ENCODE assay signal across 8 mouse cellular contexts in the genomic region with DNA sequence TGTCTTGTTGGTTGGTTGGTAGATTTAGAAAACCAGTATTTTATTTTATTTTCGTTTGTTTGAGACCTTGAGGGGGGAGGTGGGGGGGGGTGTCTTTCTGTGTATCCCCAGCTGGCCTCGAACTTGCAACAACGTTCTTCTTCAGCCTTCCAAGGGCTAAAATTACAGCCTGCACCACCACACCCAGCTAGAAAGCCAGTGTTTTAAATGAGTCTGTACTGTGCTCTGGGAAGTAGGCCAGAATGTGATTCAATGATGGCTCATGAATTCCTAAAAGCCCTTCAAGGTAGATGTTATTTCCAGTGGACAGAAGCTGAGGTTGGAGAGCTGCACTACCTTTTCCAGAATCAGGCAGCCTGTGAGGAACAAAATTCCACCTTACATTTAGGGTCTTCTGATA. TPM values are rescaled to one million over a fixed set of nuclear protein-coding genes. Genes with fewer than 3 reads are reported as not detected.
DNase-seq lines count a peak whose midpoint lies in the region; ATAC-seq and TF ChIP-seq lines count a peak whose summit lies in the region.

No protein-coding gene starts in this region.

- peaks cover 12% of the 10 kb centered on the region for H3K36me3 ChIP-seq in heart, embryonic 12.5 days
- peaks cover 10% of the 10 kb centered on the region for H3K36me3 ChIP-seq in limb, embryonic 14.5 days (ENCODE audit: control insufficient read depth, insufficient read depth, low read length)
- H3K36me3 ChIP-seq in kidney, embryonic 14.5 days (ENCODE audit: control insufficient read depth, insufficient read depth, low read length), result peaks cover 4% of the 10 kb centered on the region; the same call in 1 of the 2 replicates

- H3K4me1 ChIP-seq in heart, embryonic 12.5 days (replicated peaks), result peaks cover 36% of the 10 kb centered on the region
- H3K4me1 ChIP-seq in limb, embryonic 14.5 days (ENCODE audit: control insufficient read depth, insufficient read depth, low read length), result peaks cover 23% of the 10 kb centered on the region
- H3K4me1 ChIP-seq in kidney, embryonic 14.5 days (ENCODE audit: control insufficient read depth, insufficient read depth, low read length), result peaks cover 25% of the 10 kb centered on the region; the same call in 1 of the 2 replicates

- ATAC-seq in heart, embryonic 12.5 days (ENCODE audit: insufficient number of reproducible peaks, low FRiP score), result no peak
- no peak for ATAC-seq in limb, embryonic 14.5 days (ENCODE audit: low FRiP score, low read depth)
- no peak for ATAC-seq in kidney, embryonic 14.5 days (ENCODE audit: low FRiP score, low TSS enrichment)
- no peak for ATAC-seq in CD4-positive, CD25-positive, alpha-beta regulatory T cell, adult 4 months

- no peak overlapping the region for H3K4me3 ChIP-seq in heart, embryonic 12.5 days
- no peak overlapping the region for H3K4me3 ChIP-seq in limb, embryonic 14.5 days (replicated peaks; ENCODE audit: low read length)
- no peak overlapping the region for H3K4me3 ChIP-seq in kidney, embryonic 14.5 days (ENCODE audit: low read length)

- no peak for DNase-seq in heart, adult 18-20 months
- DNase-seq in 416B (ENCODE audit: low read depth), result peak; percentile 37
- peak; percentile 77 for DNase-seq in brain, adult 2 months (ENCODE audit: low read depth, low spot score)
- DNase-seq in limb, embryonic 14.5 days (ENCODE audit: low spot score), result peak; percentile 25
- DNase-seq in urinary bladder, postnatal 14 days (ENCODE audit: low spot score), result no peak

- 0 out of 2 replicates have a peak overlapping the region, but pooled peaks have one; percentile 24 for H3K9ac ChIP-seq in heart, embryonic 12.5 days
- H3K9ac ChIP-seq in limb, embryonic 14.5 days (ENCODE audit: low read depth, low read length, severe bottlenecking), result no peak overlapping the region; the same call in 1 of the 2 replicates
- H3K9ac ChIP-seq in kidney, embryonic 14.5 days (ENCODE audit: low read depth, low read length), result no peak overlapping the region

- no peaks in the 10 kb centered on the region for H3K9me3 ChIP-seq in heart, embryonic 12.5 days (replicated peaks)
- no peaks in the 10 kb centered on the region for H3K9me3 ChIP-seq in limb, embryonic 14.5 days (ENCODE audit: control insufficient read depth, low read length)
- H3K9me3 ChIP-seq in kidney, embryonic 14.5 days (ENCODE audit: control insufficient read depth, low read length), result no peaks in the 10 kb centered on the region

- peak overlapping the region; percentile 32; the same call in 1 of the 2 replicates for H3K4me2 ChIP-seq in heart, embryonic 12.5 days
- H3K4me2 ChIP-seq in limb, embryonic 14.5 days (replicated peaks; ENCODE audit: low read depth, low read length, severe bottlenecking), result peak overlapping the region; percentile 55; the same call in 1 of the 2 replicates
- no peak overlapping the region for H3K4me2 ChIP-seq in kidney, embryonic 14.5 days (replicated peaks; ENCODE audit: low read depth, low read length)

- H3K27me3 ChIP-seq in heart, embryonic 12.5 days (replicated peaks), result no peaks in the 10 kb centered on the region
- H3K27me3 ChIP-seq in limb, embryonic 14.5 days (ENCODE audit: control insufficient read depth, insufficient read depth, low read length), result no peaks in the 10 kb centered on the region
- no peaks in the 10 kb centered on the region for H3K27me3 ChIP-seq in kidney, embryonic 14.5 days (ENCODE audit: control insufficient read depth, insufficient read depth, low read length)

- 76% methylated on average over 3 of the region's 3 CpGs for WGBS in heart, embryonic 12.5 days
- 75% methylated on average over 3 of the region's 3 CpGs for WGBS in limb, embryonic 14.5 days
- WGBS in kidney, embryonic 14.5 days, result 85% methylated on average over 3 of the region's 3 CpGs

- no peak for TF ChIP-seq POLR2A in limb, embryonic 14.5 days (IDR thresholded peaks at IDR 0.05; ENCODE audit: borderline replicate concordance, extremely low read depth, insufficient read depth, insufficient read length)

- peak overlapping the region; percentile 85; the same call in 1 of the 2 replicates for H3K27ac ChIP-seq in heart, embryonic 12.5 days (ENCODE audit: poor library complexity, severe bottlenecking)
- H3K27ac ChIP-seq in limb, embryonic 14.5 days (replicated peaks; ENCODE audit: low read depth, low read length), result 0 out of 2 replicates have a peak overlapping the region, but pooled peaks have one; percentile 39
- no peak overlapping the region for H3K27ac ChIP-seq in kidney, embryonic 14.5 days (ENCODE audit: low read depth, low read length)

RNA-seq across cellular contexts. Expression of a gene that starts 2.0 kb away (rescaled TPM):
- 7.8 and 8.4 TPM in 2 replicates for polyA plus RNA-seq in heart, embryonic 12.5 days (2016; fragmentation: Nextera tagmentation; extraction: Ambion mirVana)
- 1 to 10 TPM; 1.6 to 1.7 TPM for total RNA-seq in heart, adult 18-20 months (2021)
- polyA plus RNA-seq in limb, embryonic 14.5 days (2012; rRNA removed), result 9.4 and 10.8 TPM in 2 replicates
- 8.6 and 11.1 TPM in 2 replicates for polyA plus RNA-seq in limb, embryonic 14.5 days (2014; fragmentation: Nextera tagmentation; extraction: Ambion mirVana)
- 8.3 and 10.3 TPM in 2 replicates for polyA plus RNA-seq in kidney, embryonic 14.5 days (2014; fragmentation: Nextera tagmentation; extraction: Ambion mirVana)
- polyA plus RNA-seq in CD4-positive, CD25-positive, alpha-beta regulatory T cell, adult 4 months (2017; shearing (Covaris generic)), result 1 to 10 TPM; 2.3 to 4.5 TPM

RNA-seq across cellular contexts. Expression of a gene that starts 18.2 kb away (rescaled TPM):
- 2.8 and 3.0 TPM in 2 replicates for polyA plus RNA-seq in heart, embryonic 12.5 days (2016; fragmentation: Nextera tagmentation; extraction: Ambion mirVana)
- 10 to 100 TPM; 20.0 to 21.5 TPM for total RNA-seq in heart, adult 18-20 months (2021)
- polyA plus RNA-seq in limb, embryonic 14.5 days (2012; rRNA removed), result 17.7 and 21.1 TPM in 2 replicates
- polyA plus RNA-seq in limb, embryonic 14.5 days (2014; fragmentation: Nextera tagmentation; extraction: Ambion mirVana), result 7.5 and 8.4 TPM in 2 replicates
- 7.1 and 8.9 TPM in 2 replicates for polyA plus RNA-seq in kidney, embryonic 14.5 days (2014; fragmentation: Nextera tagmentation; extraction: Ambion mirVana)
- polyA plus RNA-seq in CD4-positive, CD25-positive, alpha-beta regulatory T cell, adult 4 months (2017; shearing (Covaris generic)), result 1 to 10 TPM; 2.6 to 4.3 TPM

RNA-seq across cellular contexts. Expression of a gene that starts 32.7 kb away (rescaled TPM):
- polyA plus RNA-seq in heart, embryonic 12.5 days (2016; fragmentation: Nextera tagmentation; extraction: Ambion mirVana), result 13.5 and 13.8 TPM in 2 replicates
- total RNA-seq in heart, adult 18-20 months (2021), result 10 to 100 TPM; 28.6 to 41.4 TPM
- polyA plus RNA-seq in limb, embryonic 14.5 days (2012; rRNA removed), result 11.2 and 14.2 TPM in 2 replicates
- 20.2 and 25.2 TPM in 2 replicates for polyA plus RNA-seq in limb, embryonic 14.5 days (2014; fragmentation: Nextera tagmentation; extraction: Ambion mirVana)
- 15.8 and 16.9 TPM in 2 replicates for polyA plus RNA-seq in kidney, embryonic 14.5 days (2014; fragmentation: Nextera tagmentation; extraction: Ambion mirVana)
- 10 to 100 TPM; 19.7 to 25.2 TPM for polyA plus RNA-seq in CD4-positive, CD25-positive, alpha-beta regulatory T cell, adult 4 months (2017; shearing (Covaris generic))

RNA-seq across cellular contexts. Expression of a gene that starts 32.8 kb away (rescaled TPM):
- 5.8 and 6.6 TPM in 2 replicates for polyA plus RNA-seq in heart, embryonic 12.5 days (2016; fragmentation: Nextera tagmentation; extraction: Ambion mirVana)
- 10 to 100 TPM; 11.0 to 14.5 TPM for total RNA-seq in heart, adult 18-20 months (2021)
- 10.3 and 13.2 TPM in 2 replicates for polyA plus RNA-seq in limb, embryonic 14.5 days (2012; rRNA removed)
- polyA plus RNA-seq in limb, embryonic 14.5 days (2014; fragmentation: Nextera tagmentation; extraction: Ambion mirVana), result 3.8 and 4.9 TPM in 2 replicates
- polyA plus RNA-seq in kidney, embryonic 14.5 days (2014; fragmentation: Nextera tagmentation; extraction: Ambion mirVana), result 3.2 and 4.4 TPM in 2 replicates
- polyA plus RNA-seq in CD4-positive, CD25-positive, alpha-beta regulatory T cell, adult 4 months (2017; shearing (Covaris generic)), result under 1 TPM; 0.41 to 0.51 TPM

RNA-seq across cellular contexts. Expression of a gene that starts 36.7 kb away (rescaled TPM):
- polyA plus RNA-seq in heart, embryonic 12.5 days (2016; fragmentation: Nextera tagmentation; extraction: Ambion mirVana), result 1.1 and 1.7 TPM in 2 replicates
- total RNA-seq in heart, adult 18-20 months (2021), result 10 to 100 TPM; 18.1 to 20.2 TPM
- 3.7 and 3.8 TPM in 2 replicates for polyA plus RNA-seq in limb, embryonic 14.5 days (2012; rRNA removed)
- polyA plus RNA-seq in limb, embryonic 14.5 days (2014; fragmentation: Nextera tagmentation; extraction: Ambion mirVana), result 2.5 and 2.6 TPM in 2 replicates
- 1.1 and 4.0 TPM in 2 replicates for polyA plus RNA-seq in kidney, embryonic 14.5 days (2014; fragmentation: Nextera tagmentation; extraction: Ambion mirVana)
- 10 to 100 TPM; 54.2 to 69.6 TPM for polyA plus RNA-seq in CD4-positive, CD25-positive, alpha-beta regulatory T cell, adult 4 months (2017; shearing (Covaris generic))

Comparison
In these comparisons a context has a peak if more than half of its experiments do, and no peak if none do; other contexts are left out.
1. DNase-seq: peak in 416B (single experiment), brain, adult 2 months (single experiment) and limb, embryonic 14.5 days (single experiment); none in heart, adult 18-20 months (0 of 2) and urinary bladder, postnatal 14 days (single experiment).